Mouse (Mus musculus) cerebellum, postnatal 36 days (tissue): ENCODE measurements around the gene Ankrd44.

Experiments
- DNase-seq, 2 experiments: peaks; one replicate each; pipeline ENCODE4 v3.0.0; 2021 to 2022; ENCODE audit warnings: mixed read lengths in 2 of 2

Ankrd44 gene

GRCm38 (mm10) chr1:54922025-54922574 lies 4.1 kb downstream of the Ankrd44 start:
- DNase-seq: no peak

DNA sequence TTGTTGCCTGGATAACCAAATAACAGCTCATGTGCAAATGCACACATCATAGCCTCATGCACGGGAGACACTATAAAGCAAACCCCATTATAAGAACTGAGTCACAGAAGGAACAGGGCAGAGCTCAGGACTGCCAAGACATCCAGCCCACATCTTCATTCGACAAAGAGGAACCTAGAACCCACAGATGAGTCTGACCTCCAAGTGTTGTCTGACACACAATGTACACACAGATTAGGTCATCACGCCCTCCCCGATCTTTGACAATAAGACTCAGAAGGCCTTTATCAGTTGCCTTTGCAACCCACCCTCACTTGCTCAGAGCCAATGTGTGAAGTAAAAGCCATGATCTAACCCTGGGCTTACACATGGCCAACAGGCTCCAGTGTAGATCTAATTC lies 6.1 kb downstream of the Ankrd44 start:
- no peak for DNase-seq

- no peak for DNase-seq
Measured at GRCm38 (mm10) chr1:54916456-54916855, 9.7 kb downstream of the Ankrd44 start.

DNA sequence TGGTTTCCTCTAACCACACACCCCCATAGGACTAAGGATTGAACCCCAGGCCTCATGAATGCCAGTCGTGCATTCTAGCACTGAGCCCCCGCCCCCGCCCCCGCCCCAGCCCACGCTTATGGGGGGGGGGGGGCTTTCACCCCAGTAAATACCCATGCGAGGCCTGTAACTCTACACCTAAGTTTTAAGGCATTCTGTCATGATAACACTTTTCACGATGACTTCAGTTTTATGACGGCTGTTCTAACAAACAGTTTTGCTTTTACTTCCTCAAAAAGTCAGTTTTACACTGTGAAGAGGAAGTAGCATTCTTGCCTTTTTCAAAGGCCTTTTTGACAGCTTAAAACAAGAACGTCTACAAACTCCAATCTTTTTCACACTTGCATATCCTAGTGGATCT lies 11.8 kb downstream of the Ankrd44 start:
- no peak for DNase-seq

- no peak for DNase-seq
Measured at GRCm38 (mm10) chr1:54913379-54913873, 12.8 kb downstream of the Ankrd44 start.

- no peak for DNase-seq
Measured at GRCm38 (mm10) chr1:54913063-54913335, 13.2 kb downstream of the Ankrd44 start.

DNA sequence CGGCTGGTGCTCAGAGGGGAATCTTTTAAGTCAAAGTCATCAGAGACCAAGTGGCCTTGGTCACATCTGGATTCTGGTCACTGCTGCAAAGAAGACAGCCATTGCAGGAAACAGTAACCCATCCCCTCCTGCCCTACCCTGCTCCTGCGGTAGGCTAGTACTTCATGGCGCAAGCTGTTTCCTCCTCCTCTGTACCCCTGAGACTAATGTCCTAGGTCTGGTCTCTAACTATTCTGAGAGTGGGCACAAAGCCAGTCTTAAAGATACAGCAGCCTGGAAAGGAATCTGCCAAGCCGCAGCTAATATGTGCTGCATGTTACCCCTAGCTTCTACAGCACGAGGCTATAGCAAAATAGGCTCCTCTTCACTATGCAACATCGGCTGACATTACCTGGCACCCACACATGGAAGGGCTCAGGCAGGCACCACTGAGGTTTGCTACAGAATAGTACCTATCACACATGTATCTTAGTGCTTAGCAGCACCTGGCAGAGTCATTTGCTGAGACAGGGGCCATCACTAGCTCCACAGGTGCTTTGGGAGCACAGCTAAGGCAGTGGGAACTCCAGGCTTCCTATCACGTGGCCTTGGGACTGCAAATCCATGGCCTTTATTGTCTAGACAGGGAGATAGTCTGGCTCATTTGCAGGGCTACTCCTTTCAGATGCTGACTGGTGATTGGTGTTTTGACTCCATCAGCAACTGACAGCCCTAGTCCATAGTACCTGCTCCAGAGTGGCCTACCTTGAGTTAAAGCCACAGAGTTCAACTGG lies 13.7 kb downstream of the Ankrd44 start:
- no peak for DNase-seq

GRCm38 (mm10) chr1:54911256-54911610 lies 15.0 kb downstream of the Ankrd44 start:
- no peak for DNase-seq

- DNase-seq: no peak
Measured at GRCm38 (mm10) chr1:54910489-54911255, 15.5 kb downstream of the Ankrd44 start.

- no peak for DNase-seq
Measured at GRCm38 (mm10) chr1:54908786-54909185, 17.4 kb downstream of the Ankrd44 start.

GRCm38 (mm10) chr1:54907066-54907639 lies 19.0 kb downstream of the Ankrd44 start:
- no peak for DNase-seq

DNA sequence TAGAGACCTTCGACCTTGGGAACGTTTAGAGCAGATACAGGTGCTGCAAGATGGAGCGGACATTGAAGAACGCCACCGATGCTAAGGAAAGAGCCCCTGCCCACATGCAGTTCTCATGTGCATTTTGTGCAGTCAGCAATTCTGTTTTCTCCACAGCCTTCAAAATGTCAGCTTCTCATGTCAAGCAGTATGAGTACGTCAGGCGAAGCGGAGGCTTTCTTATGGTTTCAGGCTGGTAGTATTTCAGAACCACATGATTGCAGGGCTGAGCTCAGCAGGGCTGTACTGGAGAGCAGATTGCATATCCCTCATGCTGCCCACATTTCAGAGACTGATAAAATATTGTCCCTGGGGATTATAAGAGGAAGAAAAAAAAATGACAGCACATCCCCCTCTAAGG lies 19.9 kb downstream of the Ankrd44 start:
- no peak for DNase-seq

GRCm38 (mm10) chr1:54905632-54906031 lies 20.6 kb downstream of the Ankrd44 start:
- DNase-seq: no peak

- DNase-seq: no peak
Measured at GRCm38 (mm10) chr1:54904165-54904564, 22.0 kb downstream of the Ankrd44 start.

DNA sequence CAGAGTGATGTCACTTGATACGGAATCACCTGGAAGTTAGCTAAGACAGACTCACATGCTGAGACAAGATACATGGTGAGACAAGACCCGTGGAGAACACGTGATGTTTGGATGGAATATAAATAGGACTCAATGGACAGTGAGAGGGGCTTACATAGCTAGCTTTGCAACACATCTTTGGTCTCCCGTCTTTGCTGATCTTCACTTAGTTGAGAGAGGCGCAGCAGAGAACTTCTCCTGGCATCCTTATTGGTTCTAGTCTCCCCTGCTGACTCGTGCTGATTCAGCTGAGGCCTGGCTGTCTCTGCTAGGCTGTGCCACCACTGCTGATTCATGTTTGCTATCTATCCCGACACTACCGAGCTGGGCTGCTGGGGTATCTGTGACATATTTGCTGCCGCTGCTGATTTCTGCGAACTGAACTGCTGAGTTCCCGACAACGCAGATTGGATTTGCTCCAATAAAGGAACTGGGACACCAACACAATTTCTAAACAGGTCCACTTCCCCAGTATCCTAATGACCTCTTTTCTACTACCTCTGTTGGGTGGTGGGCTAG lies 23.4 kb downstream of the Ankrd44 start:
- DNase-seq: no peak

DNA sequence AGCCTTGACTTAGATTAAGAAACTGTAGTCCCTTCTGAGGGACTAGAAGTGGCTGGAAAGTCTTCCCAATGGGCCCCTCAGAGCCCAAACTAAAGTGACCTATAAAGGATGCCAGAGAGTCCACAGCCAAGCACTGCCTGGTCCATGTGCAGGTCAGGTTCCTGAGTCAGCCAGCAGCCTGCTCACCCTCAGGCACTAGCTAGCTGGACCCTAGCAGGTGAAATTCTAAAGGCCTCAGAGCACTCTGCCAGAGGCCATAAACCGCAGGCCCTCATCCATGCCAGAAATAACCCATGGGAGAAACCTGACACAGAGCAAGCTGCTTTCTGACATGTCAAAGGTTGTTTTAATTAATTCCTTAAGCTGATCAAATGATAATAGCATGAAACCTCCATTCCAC lies 25.1 kb downstream of the Ankrd44 start:
- DNase-seq: no peak

- DNase-seq: no peak
Measured at GRCm38 (mm10) chr1:54899247-54899646, 26.9 kb downstream of the Ankrd44 start.

- no peak for DNase-seq
Measured at GRCm38 (mm10) chr1:54898656-54899084, 27.5 kb downstream of the Ankrd44 start.

GRCm38 (mm10) chr1:54897726-54898125 lies 28.5 kb downstream of the Ankrd44 start:
- no peak for DNase-seq

DNA sequence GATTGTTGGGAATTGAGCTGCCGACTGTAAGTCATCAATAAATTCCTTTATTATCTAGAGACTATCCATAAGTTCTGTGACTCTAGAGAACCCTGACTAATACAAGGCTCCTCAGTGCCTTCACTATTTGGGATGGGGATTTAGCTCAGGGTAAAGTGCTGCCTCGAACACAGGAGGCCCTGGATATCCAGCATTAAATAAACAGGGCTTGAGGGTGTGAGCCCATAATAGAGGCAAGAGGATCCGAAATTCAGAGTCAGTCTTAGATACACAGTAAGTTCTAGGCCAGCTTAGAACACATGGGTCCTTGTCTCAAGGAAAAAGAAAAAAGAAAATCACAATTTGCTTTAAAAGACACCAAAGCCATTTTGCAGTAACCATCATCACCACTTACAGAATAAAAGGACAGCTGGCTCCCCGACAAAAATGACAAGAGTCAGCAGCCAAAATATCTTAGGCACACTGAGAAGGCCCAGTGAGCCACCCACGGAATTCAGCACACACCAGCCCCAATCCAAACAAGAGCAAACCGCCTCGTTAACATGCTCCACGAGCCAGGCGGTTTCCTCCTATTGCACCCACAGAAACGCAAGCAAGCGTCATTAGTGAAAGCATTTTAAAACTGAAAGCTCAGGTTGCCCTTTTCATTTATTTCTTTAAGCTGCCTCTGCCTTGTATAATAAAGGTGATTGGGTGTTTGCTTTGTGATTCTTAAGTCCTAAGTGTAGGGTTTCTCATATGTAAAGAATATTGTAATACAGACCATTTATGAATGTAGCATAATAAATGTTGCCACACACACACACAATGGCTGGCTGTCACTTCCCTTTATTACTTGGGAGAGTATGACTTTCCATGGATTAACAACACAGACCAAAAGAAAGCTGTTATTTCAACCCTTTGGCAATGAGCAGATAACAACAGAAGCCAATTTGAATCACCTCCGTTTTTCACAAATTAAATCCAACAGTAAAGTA lies 29.8 kb downstream of the Ankrd44 start:
- no peak for DNase-seq

GRCm38 (mm10) chr1:54888449-54888848 lies 37.7 kb downstream of the Ankrd44 start:
- DNase-seq: no peak

- DNase-seq: no peak
Measured at GRCm38 (mm10) chr1:54887873-54888272, 38.3 kb downstream of the Ankrd44 start.
